ENCODE assay signal across 24 mouse cellular contexts in genomic region chr7:96657857-96658580, GRCm38 (mm10).
DNase-seq lines count a peak whose midpoint lies in the region; ATAC-seq and TF ChIP-seq lines count a peak whose summit lies in the region.
"Had no signal": no experiment of that assay in that cellular context is flagged by ENCODE, and none has a peak within 500 bp of the region (broad histone marks: within the 10 kb centered on the region; RNA-seq: fewer than 3 reads in every experiment).

No protein-coding gene starts in this region.

- TF ChIP-seq CTCF in intestine, postnatal 0 days (IDR thresholded peaks at IDR 0.05; ENCODE audit: low read depth): no peak

- H3K4me3 ChIP-seq in hindbrain, embryonic 12.5 days: no peak overlapping the region
- no peak overlapping the region for H3K4me3 ChIP-seq in hindbrain, embryonic 16.5 days (ENCODE audit: low read length)
- H3K4me3 ChIP-seq in embryonic facial prominence, embryonic 10.5 days: no peak overlapping the region
- H3K4me3 ChIP-seq in embryonic facial prominence, embryonic 15.5 days (replicated peaks): no peak overlapping the region
- H3K4me3 ChIP-seq in intestine, postnatal 0 days (ENCODE audit: low read depth, low read length): no peak overlapping the region
- H3K4me3 ChIP-seq: erythroblast, embryonic 14.5 days; forebrain, embryonic 13.5 days; heart, embryonic 13.5 days; hindbrain, embryonic 15.5 days; intestine, embryonic 15.5 days; myocyte; neural tube, embryonic 13.5 days had no signal

- no peak overlapping the region for H3K4me2 ChIP-seq in hindbrain, embryonic 12.5 days (replicated peaks)
- H3K4me2 ChIP-seq in hindbrain, embryonic 16.5 days (ENCODE audit: low read length): no peak overlapping the region
- no peak overlapping the region for H3K4me2 ChIP-seq in embryonic facial prominence, embryonic 15.5 days (replicated peaks)
- no peak overlapping the region for H3K4me2 ChIP-seq in intestine, postnatal 0 days (replicated peaks; ENCODE audit: low read depth)
- H3K4me2 ChIP-seq: forebrain, embryonic 13.5 days; heart, embryonic 13.5 days; hindbrain, embryonic 15.5 days; intestine, embryonic 15.5 days; neural tube, embryonic 13.5 days had no signal

- WGBS in hindbrain, embryonic 12.5 days: 58% methylated on average over 11 of the region's 11 CpGs
- 68% methylated on average over 11 of the region's 11 CpGs for WGBS in hindbrain, embryonic 16.5 days
- 61% methylated on average over 11 of the region's 11 CpGs for WGBS in embryonic facial prominence, embryonic 10.5 days
- 63% methylated on average over 11 of the region's 11 CpGs for WGBS in embryonic facial prominence, embryonic 15.5 days
- WGBS in intestine, postnatal 0 days: 78% methylated on average over 11 of the region's 11 CpGs

- H3K9me3 ChIP-seq in hindbrain, embryonic 12.5 days (replicated peaks): no peaks in the 10 kb centered on the region
- H3K9me3 ChIP-seq in hindbrain, embryonic 16.5 days (ENCODE audit: control insufficient read depth, low read length): no peaks in the 10 kb centered on the region
- no peaks in the 10 kb centered on the region for H3K9me3 ChIP-seq in embryonic facial prominence, embryonic 10.5 days
- no peaks in the 10 kb centered on the region for H3K9me3 ChIP-seq in embryonic facial prominence, embryonic 15.5 days (replicated peaks)
- H3K9me3 ChIP-seq in intestine, postnatal 0 days (ENCODE audit: control insufficient read depth): no peaks in the 10 kb centered on the region
- H3K9me3 ChIP-seq: forebrain, embryonic 13.5 days; heart, embryonic 13.5 days; hindbrain, embryonic 15.5 days; intestine, embryonic 15.5 days; neural tube, embryonic 13.5 days had no signal

- H3K4me1 ChIP-seq in hindbrain, embryonic 12.5 days: peaks cover 66% of the 10 kb centered on the region
- peaks cover 8% of the 10 kb centered on the region for H3K4me1 ChIP-seq in hindbrain, embryonic 16.5 days (ENCODE audit: control insufficient read depth, insufficient read depth, low read depth, low read length)
- H3K4me1 ChIP-seq in embryonic facial prominence, embryonic 10.5 days: peaks cover 98% of the 10 kb centered on the region
- H3K4me1 ChIP-seq in embryonic facial prominence, embryonic 15.5 days: peaks cover 61% of the 10 kb centered on the region
- H3K4me1 ChIP-seq in intestine, postnatal 0 days (replicated peaks; ENCODE audit: control insufficient read depth, insufficient read depth, low read length): no peaks in the 10 kb centered on the region

- 0 out of 2 replicates have a peak, but pooled peaks cover 5% of the 10 kb centered on the region for H3K27me3 ChIP-seq in hindbrain, embryonic 12.5 days
- H3K27me3 ChIP-seq in hindbrain, embryonic 16.5 days (replicated peaks; ENCODE audit: control insufficient read depth, insufficient read depth, low read length): no peaks in the 10 kb centered on the region
- H3K27me3 ChIP-seq in embryonic facial prominence, embryonic 10.5 days (replicated peaks; ENCODE audit: low read depth, poor library complexity, severe bottlenecking): peaks cover 8% of the 10 kb centered on the region; the same call in 1 of the 2 replicates
- H3K27me3 ChIP-seq in embryonic facial prominence, embryonic 15.5 days: no peaks in the 10 kb centered on the region
- H3K27me3 ChIP-seq in intestine, postnatal 0 days (replicated peaks; ENCODE audit: control insufficient read depth, insufficient read depth, low read length): no peaks in the 10 kb centered on the region
- H3K27me3 ChIP-seq: hindbrain, embryonic 15.5 days; intestine, embryonic 15.5 days had no signal

- H3K9ac ChIP-seq in hindbrain, embryonic 12.5 days: no peak overlapping the region
- H3K9ac ChIP-seq in hindbrain, embryonic 16.5 days (ENCODE audit: low read depth, low read length): no peak overlapping the region
- no peak overlapping the region for H3K9ac ChIP-seq in embryonic facial prominence, embryonic 15.5 days
- H3K9ac ChIP-seq in intestine, postnatal 0 days (ENCODE audit: low read depth, low read length): no peak overlapping the region
- H3K9ac ChIP-seq: forebrain, embryonic 13.5 days; heart, embryonic 13.5 days; hindbrain, embryonic 15.5 days; intestine, embryonic 15.5 days had no signal

- no peak for ATAC-seq in hindbrain, embryonic 12.5 days (ENCODE audit: low FRiP score)
- no peak for ATAC-seq in hindbrain, embryonic 16.5 days
- no peak for ATAC-seq in embryonic facial prominence, embryonic 15.5 days (ENCODE audit: insufficient number of reproducible peaks, low FRiP score, low TSS enrichment, low read depth)
- ATAC-seq in intestine, postnatal 0 days: no peak
- ATAC-seq: forebrain, embryonic 13.5 days; intestine, embryonic 15.5 days; midbrain, embryonic 16.5 days had no signal

- H3K27ac ChIP-seq in hindbrain, embryonic 12.5 days: peak overlapping the region; percentile 40; the same call in 1 of the 2 replicates
- no peak overlapping the region for H3K27ac ChIP-seq in hindbrain, embryonic 16.5 days (ENCODE audit: low read depth, low read length)
- H3K27ac ChIP-seq in embryonic facial prominence, embryonic 10.5 days (replicated peaks): peak overlapping the region; percentile 86
- H3K27ac ChIP-seq in embryonic facial prominence, embryonic 15.5 days (replicated peaks): peak overlapping the region; percentile 82; the same call in 1 of the 2 replicates
- H3K27ac ChIP-seq in intestine, postnatal 0 days (ENCODE audit: low read depth, low read length): no peak overlapping the region
- H3K27ac ChIP-seq: forebrain, embryonic 13.5 days; heart, embryonic 13.5 days; hindbrain, embryonic 15.5 days; intestine, embryonic 15.5 days had no signal

- DNase-seq in embryonic facial prominence, embryonic 10.5 days (ENCODE audit: low spot score): no peak
- DNase-seq in cerebellum, postnatal 4 days (ENCODE audit: low spot score in 2 of 2): no peak
- DNase-seq in left cerebral cortex, adult 11 months (ENCODE audit: low spot score): no peak
- DNase-seq: adrenal gland, postnatal 10 days; cerebellum, adult 18-20 months; cerebellum, postnatal 25 days; kidney, adult 9 months; kidney, postnatal 25 days; layer of hippocampus, postnatal 36 days; lung, postnatal 4 days; retina, postnatal 1 day; right cerebral cortex, postnatal 25 days had no signal

- H3K36me3 ChIP-seq in hindbrain, embryonic 12.5 days: no peaks in the 10 kb centered on the region
- no peaks in the 10 kb centered on the region for H3K36me3 ChIP-seq in hindbrain, embryonic 16.5 days (ENCODE audit: control insufficient read depth, insufficient read depth, low read length)
- H3K36me3 ChIP-seq in embryonic facial prominence, embryonic 10.5 days (replicated peaks): no peaks in the 10 kb centered on the region
- no peaks in the 10 kb centered on the region for H3K36me3 ChIP-seq in embryonic facial prominence, embryonic 15.5 days
- H3K36me3 ChIP-seq in intestine, postnatal 0 days (ENCODE audit: control insufficient read depth, insufficient read depth): no peaks in the 10 kb centered on the region
- H3K36me3 ChIP-seq: heart, embryonic 13.5 days; hindbrain, embryonic 15.5 days; intestine, embryonic 15.5 days; neural tube, embryonic 13.5 days had no signal

Comparison
In these comparisons a context has a peak if more than half of its experiments do, and no peak if none do; other contexts are left out.
1. H3K27ac ChIP-seq: peak in hindbrain, embryonic 12.5 days (single experiment), embryonic facial prominence, embryonic 10.5 days (single experiment) and embryonic facial prominence, embryonic 15.5 days (single experiment); none in hindbrain, embryonic 16.5 days (single experiment) and intestine, postnatal 0 days (single experiment).